Mouse (Mus musculus) neural tube, embryonic 11.5 days (tissue): ENCODE measurements around the gene Gp6. TPM values are rescaled to one million over a fixed set of nuclear protein-coding genes. Genes with fewer than 3 reads are reported as not detected.
"Not testable (repeated sequence)": the region's sequence is repeated elsewhere in the genome, so short reads cannot be mapped to it uniquely, and the experiment has no call there.

Source experiments
- ATAC-seq: fragments of 200-750 bp; cut with Nextera tagmentation; 2 replicates; pipeline ENCODE4 v1.8.0; 2017; ENCODE audit warnings: moderate number of reproducible peaks, mild to moderate bottlenecking, moderate TSS enrichment, moderate library complexity; ENCODE audit not compliant: insufficient read depth, low FRiP score, low TSS enrichment
- DNase-seq: peaks from one replicate; pipeline ENCODE4 v3.0.0-alpha.2; 2015; ENCODE audit warnings: low spot score
- H3K27ac ChIP-seq: fragments of 300-500 bp; sonication (generic); 2 replicates; pipeline ENCODE4 v1.5.1; 2014; ENCODE audit warnings: low read depth, mild to moderate bottlenecking, low read length
- H3K27me3 ChIP-seq: fragments of 300-500 bp; sonication (generic); 2 replicates; pipeline ENCODE4 v1.6.1; 2014; ENCODE audit warnings: mild to moderate bottlenecking, low read length, mixed read lengths; ENCODE audit not compliant: control insufficient read depth, insufficient read depth
- H3K36me3 ChIP-seq: fragments of 300-500 bp; sonication (generic); 2 replicates; pipeline ENCODE4 v1.6.1; 2014; ENCODE audit warnings: mild to moderate bottlenecking, low read length, moderate library complexity, mixed read lengths; ENCODE audit not compliant: control insufficient read depth, insufficient read depth
- H3K4me1 ChIP-seq: fragments of 300-500 bp; sonication (generic); 2 replicates; pipeline ENCODE4 v1.6.1; 2014; ENCODE audit warnings: low read length, mixed read lengths; ENCODE audit not compliant: control insufficient read depth, insufficient read depth
- H3K4me2 ChIP-seq: fragments of 300-500 bp; sonication (generic); 2 replicates; pipeline ENCODE4 v1.6.1; 2014; ENCODE audit warnings: low read depth, mild to moderate bottlenecking, moderate library complexity
- H3K4me3 ChIP-seq: fragments of 300-500 bp; sonication (generic); 2 replicates; pipeline ENCODE4 v1.5.1; 2014; ENCODE audit warnings: low read depth, low read length
- H3K9ac ChIP-seq: fragments of 300-500 bp; sonication (generic); 2 replicates; pipeline ENCODE4 v1.6.1; 2014; ENCODE audit warnings: mild to moderate bottlenecking, low read length
- H3K9me3 ChIP-seq: fragments of 300-500 bp; sonication (generic); 2 replicates; pipeline ENCODE4 v1.6.1; 2016; ENCODE audit warnings: low read length; ENCODE audit not compliant: control insufficient read depth
- WGBS: fragments of 180-500 bp; shearing (Covaris S2); extraction: QIAGEN DNeasy Blood & Tissue Kit; methylation state at CpG from one replicate; pipeline ENCODE4 v1.1.7; 2014; 5-methylcytosine and 5-hydroxymethylcytosine counted together
- microRNA-seq: library from miRNA; unstranded; fragments of <30 nt; microRNA quantifications from one replicate; pipeline ENCODE4, GENCODE M21; 2016
- polyA plus RNA-seq: library from polyadenylated mRNA; unstranded; fragments of >200 nt; fragmentation: Nextera tagmentation; extraction: Ambion mirVana; gene quantifications from 2 replicates; pipeline ENCODE4 v1.2.1, GENCODE M21; 2014

Gene Gp6
- polyA plus RNA-seq, 1 experiment from 2014 or later = 0.97 TPM

GRCm38 (mm10) chr7:4427161-4427912 lies 29.8 kb upstream of the Gp6 start:
- no peaks in the 10 kb centered on the region for H3K4me1 ChIP-seq

DNA sequence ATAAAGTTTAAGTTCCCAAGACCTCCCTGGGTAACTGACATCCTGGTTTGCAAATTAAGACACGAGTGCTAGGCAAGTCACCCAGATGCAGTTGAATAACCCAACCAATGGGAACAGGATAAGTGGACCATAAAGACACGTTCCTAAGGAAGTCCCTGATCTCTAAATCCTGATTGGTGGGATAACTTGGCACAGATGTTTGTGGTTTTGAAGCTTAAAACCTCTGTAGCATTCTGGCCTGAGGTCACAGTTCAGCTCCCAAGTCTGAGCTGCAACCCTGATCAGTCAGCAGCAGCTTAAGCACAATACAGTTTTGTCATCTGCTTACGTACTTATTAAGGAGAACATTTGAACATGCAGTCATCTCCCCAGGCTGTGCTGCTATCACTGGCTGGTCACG lies 22.7 kb upstream of the Gp6 start:
- WGBS = 68% methylated on average over 4 of the region's 4 CpGs
- Histone ChIP-seq H3K4me2 (no peak overlapping the region), H3K27ac (no peak overlapping the region), H3K9me3 (no peaks in the 10 kb centered on the region), H3K36me3 (no peaks in the 10 kb centered on the region), H3K27me3 (no peaks in the 10 kb centered on the region), H3K9ac (no peak overlapping the region), H3K4me3 (no peak overlapping the region), H3K4me1 (no peaks in the 10 kb centered on the region)
- DNase-seq (no peak), ATAC-seq (no peak)

More at GRCm38 (mm10) chr7:4427161-4427912, 29.8 kb upstream of the Gp6 start:
- 82% methylated on average over 7 of the region's 7 CpGs for WGBS
- Histone ChIP-seq H3K27ac (no peak overlapping the region), H3K9me3 (no peaks in the 10 kb centered on the region), H3K36me3 (peaks cover 12% of the 10 kb centered on the region), H3K4me3 (no peak overlapping the region), H3K9ac (no peak overlapping the region), H3K27me3 (no peaks in the 10 kb centered on the region), H3K4me2 (no peak overlapping the region)
- DNase-seq (peak; percentile 87), ATAC-seq (peak; percentile 81)

- Histone ChIP-seq H3K9me3 (no peaks in the 10 kb centered on the region), H3K27me3 (no peaks in the 10 kb centered on the region), H3K36me3 (no peaks in the 10 kb centered on the region), H3K27ac (no peak overlapping the region), H3K9ac (no peak overlapping the region), H3K4me1 (no peaks in the 10 kb centered on the region), H3K4me2 (no peak overlapping the region), H3K4me3 (no peak overlapping the region)
- 83% methylated on average over 6 of the region's 6 CpGs for WGBS
- ATAC-seq (no peak), DNase-seq (no peak)
These were observed 22.1 kb upstream of the Gp6 start for GRCm38 (mm10) chr7:4419681-4420080.

- not testable (repeated sequence) for H3K4me1 ChIP-seq, H3K4me2 ChIP-seq, H3K9ac ChIP-seq, DNase-seq, H3K27me3 ChIP-seq, ATAC-seq, H3K9me3 ChIP-seq, H3K27ac ChIP-seq, H3K36me3 ChIP-seq, H3K4me3 ChIP-seq
- WGBS = 95% methylated on average over 15 of the region's 15 CpGs
These were observed 14.9 kb upstream of the Gp6 start for GRCm38 (mm10) chr7:4412406-4412805.

GRCm38 (mm10) chr7:4373521-4373920 lies 24.0 kb downstream of the Gp6 start:
- Histone ChIP-seq H3K9me3 (no peaks in the 10 kb centered on the region), H3K36me3 (no peaks in the 10 kb centered on the region), H3K9ac (no peak overlapping the region), H3K4me3 (no peak overlapping the region), H3K4me1 (no peaks in the 10 kb centered on the region), H3K4me2 (no peak overlapping the region), H3K27ac (no peak overlapping the region), H3K27me3 (no peaks in the 10 kb centered on the region)
- ATAC-seq (no peak), DNase-seq (no peak)
- 83% methylated on average over 7 of the region's 7 CpGs for WGBS

GRCm38 (mm10) chr7:4337509-4337908 lies 60.0 kb downstream of the Gp6 start, which contains the start of gene Ncr1:
TSS of gene Ncr1 (plus strand) at chr7:4337724.
- no peak for ATAC-seq
- Histone ChIP-seq H3K9ac (no peak within 1 kb of the TSS), H3K9me3 (no peaks in the 10 kb centered on the region), H3K4me1 (no peaks in the 10 kb centered on the region), H3K27me3 (no peaks in the 10 kb centered on the region), H3K4me3 (no peak within 1 kb of the TSS), H3K27ac (no peak within 1 kb of the TSS), H3K36me3 (no peaks in the 10 kb centered on the region), H3K4me2 (no peak within 1 kb of the TSS)
- no peak for DNase-seq

- 80% methylated on average over 2 of the region's 2 CpGs for WGBS
- H3K27ac ChIP-seq = no peak overlapping the region
- no peak for ATAC-seq
These were observed 74.2 kb downstream of the Gp6 start for GRCm38 (mm10) chr7:4323301-4323700.

More at GRCm38 (mm10) chr7:4323301-4323700, 74.2 kb downstream of the Gp6 start:
- H3K27me3 ChIP-seq = no peaks in the 10 kb centered on the region
- no peaks in the 10 kb centered on the region for H3K4me1 ChIP-seq
- no peak overlapping the region for H3K9ac ChIP-seq
- no peaks in the 10 kb centered on the region for H3K9me3 ChIP-seq
- DNase-seq = no peak
- no peak overlapping the region for H3K4me2 ChIP-seq
- no peak overlapping the region for H3K4me3 ChIP-seq
- no peaks in the 10 kb centered on the region for H3K36me3 ChIP-seq

Small RNA genes lying within 50 kb of the gene (microRNA-seq; reads per million reads assigned to microRNA genes)
- gene Gm24605 (not detected), gene Gm24752 (not detected), gene Gm25349 (not detected)

Other genes starting within 250 kb of the Gp6 start
- gene Leng9, start 247.4 kb downstream of the Gp6 start, polyA plus RNA-seq = 1.5 and 2.2 TPM in 2 replicates
- 18.7 and 19.8 TPM in 2 replicates for gene Cdc42ep5, start 232.9 kb downstream of the Gp6 start, polyA plus RNA-seq
- gene Lilra5, start 160.0 kb downstream of the Gp6 start, polyA plus RNA-seq = not detected in 2 replicates
- gene Ncr1, start 60.0 kb downstream of the Gp6 start, polyA plus RNA-seq = not detected in 2 replicates
- 32.2 and 32.6 TPM in 2 replicates for gene Rdh13, start 47.9 kb upstream of the Gp6 start, polyA plus RNA-seq
- gene Eps8l1, start 62.9 kb upstream of the Gp6 start, polyA plus RNA-seq = 4.6 and 4.7 TPM in 2 replicates
- 41.1 and 43.3 TPM in 2 replicates for gene Ppp1r12c, start 103.9 kb upstream of the Gp6 start, polyA plus RNA-seq
- 72.7 and 93.7 TPM in 2 replicates for gene Tnnt1, start 118.6 kb upstream of the Gp6 start, polyA plus RNA-seq
- gene Tnni3, start 126.5 kb upstream of the Gp6 start, polyA plus RNA-seq = 2.1 and 3.5 TPM in 2 replicates
- 0.93 and 0.95 TPM in 2 replicates for gene Dnaaf3, start 134.7 kb upstream of the Gp6 start, polyA plus RNA-seq
- 9.0 and 10.8 TPM in 2 replicates for gene Syt5, start 149.8 kb upstream of the Gp6 start, polyA plus RNA-seq
- gene Ptprh, start 206.3 kb upstream of the Gp6 start, polyA plus RNA-seq = not detected in 2 replicates
- gene Tmem86b, start 233.7 kb upstream of the Gp6 start, polyA plus RNA-seq = 1.5 and 2.1 TPM in 2 replicates